Mouse (Mus musculus) embryonic facial prominence, embryonic 11.5 days (tissue): ENCODE measurements around the gene Fez2. TPM values are rescaled to one million over a fixed set of nuclear protein-coding genes. Genes with fewer than 3 reads are reported as not detected.

ENCODE experiments used
- ATAC-seq: fragments of 200-750 bp; cut with Nextera tagmentation; replicated peaks from 2 replicates; pipeline ENCODE4 v1.8.0; 2017; ENCODE audit warnings: low read depth; ENCODE audit not compliant: insufficient number of reproducible peaks, low FRiP score, low TSS enrichment
- DNase-seq: peaks from one replicate; pipeline ENCODE4 v3.0.0-alpha.2; 2015; ENCODE audit warnings: low spot score
- H3K27ac ChIP-seq: fragments of 300-500 bp; sonication (generic); replicated peaks from 2 replicates; pipeline ENCODE4 v1.5.1; 2014; ENCODE audit warnings: mild to moderate bottlenecking, low read depth, low read length, control low read depth
- H3K27me3 ChIP-seq: fragments of 300-500 bp; sonication (generic); 2 replicates; pipeline ENCODE4 v1.6.1; 2014; ENCODE audit warnings: mild to moderate bottlenecking, low read length, moderate library complexity, mixed read lengths; ENCODE audit not compliant: control insufficient read depth, insufficient read depth
- H3K36me3 ChIP-seq: fragments of 300-500 bp; sonication (generic); replicated peaks from 2 replicates; pipeline ENCODE4 v1.6.1; 2014; ENCODE audit warnings: low read depth, mild to moderate bottlenecking, low read length, moderate library complexity, mixed read lengths; ENCODE audit not compliant: control insufficient read depth, insufficient read depth
- H3K4me1 ChIP-seq: fragments of 300-500 bp; sonication (generic); 2 replicates; pipeline ENCODE4 v1.6.1; 2014; ENCODE audit warnings: low read length, mixed read lengths; ENCODE audit not compliant: control insufficient read depth, insufficient read depth
- H3K4me2 ChIP-seq: fragments of 300-500 bp; sonication (generic); 2 replicates; pipeline ENCODE4 v1.6.1; 2014; ENCODE audit warnings: low read depth, mild to moderate bottlenecking, control low read depth, low read length, moderate library complexity
- H3K4me3 ChIP-seq: fragments of 300-500 bp; sonication (generic); 2 replicates; pipeline ENCODE4 v1.5.1; 2014; ENCODE audit warnings: low read depth, low read length, control low read depth
- H3K9ac ChIP-seq: fragments of 300-500 bp; sonication (generic); replicated peaks from 2 replicates; pipeline ENCODE4 v1.6.1; 2014; ENCODE audit warnings: mild to moderate bottlenecking, control low read depth, low read length
- H3K9me3 ChIP-seq: fragments of 300-500 bp; sonication (generic); replicated peaks from 2 replicates; pipeline ENCODE4 v1.6.1; 2016; ENCODE audit warnings: mild to moderate bottlenecking, low read length, inconsistent platforms, mixed read lengths; ENCODE audit not compliant: control insufficient read depth
- WGBS: fragments of 180-500 bp; shearing (Covaris S2); extraction: QIAGEN DNeasy Blood & Tissue Kit; methylation state at CpG from one replicate; pipeline ENCODE4 v1.1.7; 2014; 5-methylcytosine and 5-hydroxymethylcytosine counted together
- polyA plus RNA-seq: library from polyadenylated mRNA; unstranded; fragments of >200 nt; fragmentation: Nextera tagmentation; extraction: Ambion mirVana; gene quantifications from 2 replicates; pipeline ENCODE4 v1.2.1, GENCODE M21; 2014

Gene Fez2
- polyA plus RNA-seq, 1 experiment from 2014 or later, result 46.1 TPM

DNA sequence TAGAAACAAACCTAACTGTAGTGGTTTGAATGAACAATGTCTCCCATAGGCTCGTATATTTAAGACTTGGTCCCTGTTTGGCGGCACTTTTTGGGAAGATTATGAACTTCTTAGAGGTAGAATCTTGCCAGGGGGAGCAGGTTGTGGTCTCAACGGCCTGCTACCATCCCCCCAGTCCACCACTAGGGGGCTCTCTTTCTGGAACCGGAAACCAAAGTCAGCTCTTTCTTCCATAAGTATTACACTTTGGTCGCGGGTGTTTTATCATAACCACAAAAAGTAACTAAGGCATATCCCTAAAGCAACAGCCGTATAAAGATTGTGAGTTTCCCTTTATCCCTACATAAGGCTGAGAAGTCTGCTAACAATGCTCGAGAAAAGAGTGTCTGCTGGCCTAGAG lies 12.4 kb upstream of the Fez2 start:
- Histone ChIP-seq H3K4me1 (no peaks in the 10 kb centered on the region), H3K27me3 (no peaks in the 10 kb centered on the region), H3K4me2 (no peak overlapping the region), H3K9ac (no peak overlapping the region), H3K9me3 (no peaks in the 10 kb centered on the region), H3K36me3 (no peaks in the 10 kb centered on the region), H3K4me3 (no peak overlapping the region), H3K27ac (no peak overlapping the region)
- no peak for DNase-seq
- no peak for ATAC-seq
- 67% methylated on average over 8 of the region's 8 CpGs for WGBS

DNA sequence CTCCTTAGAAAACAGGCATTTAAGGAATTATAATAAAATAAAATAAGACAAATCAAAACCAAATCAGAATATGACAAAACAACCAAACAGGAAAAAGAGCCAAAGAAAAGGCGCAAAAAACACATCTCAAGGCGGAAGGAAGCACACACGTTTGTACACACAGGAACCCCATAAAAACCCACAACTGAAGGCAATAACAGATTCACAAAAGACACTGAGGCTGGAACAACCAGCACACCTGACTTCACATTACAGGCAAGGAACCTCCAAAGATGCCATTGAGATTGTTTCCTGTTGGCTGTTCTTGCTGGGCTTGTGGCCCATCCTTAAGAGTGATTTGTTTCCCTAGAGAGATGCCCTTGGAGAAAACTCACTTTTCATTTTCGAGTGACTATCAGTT lies 11.1 kb upstream of the Fez2 start:
- ATAC-seq (no peak), DNase-seq (no peak)
- Histone ChIP-seq H3K9ac (no peak overlapping the region), H3K27ac (no peak overlapping the region), H3K9me3 (no peaks in the 10 kb centered on the region), H3K4me1 (no peaks in the 10 kb centered on the region), H3K27me3 (no peaks in the 10 kb centered on the region), H3K36me3 (no peaks in the 10 kb centered on the region), H3K4me3 (no peak overlapping the region), H3K4me2 (no peak overlapping the region)
- WGBS, result 88% methylated on average over 4 of the region's 4 CpGs

GRCm38 (mm10) chr17:78425026-78425425 lies 7.1 kb upstream of the Fez2 start:
- H3K4me1 ChIP-seq, result no peaks in the 10 kb centered on the region
- H3K9ac ChIP-seq, result no peak overlapping the region
- no peak overlapping the region for H3K4me2 ChIP-seq
- no peaks in the 10 kb centered on the region for H3K27me3 ChIP-seq
- ATAC-seq (no peak), DNase-seq (no peak)
- WGBS, result 68% methylated on average over 8 of the region's 8 CpGs
- no peaks in the 10 kb centered on the region for H3K36me3 ChIP-seq
- no peaks in the 10 kb centered on the region for H3K9me3 ChIP-seq
- H3K4me3 ChIP-seq, result no peak overlapping the region
- H3K27ac ChIP-seq, result no peak overlapping the region

GRCm38 (mm10) chr17:78419216-78419615 lies 1.3 kb upstream of the Fez2 start:
- H3K4me3 ChIP-seq, result no peak overlapping the region
- no peaks in the 10 kb centered on the region for H3K36me3 ChIP-seq
- H3K9ac ChIP-seq, result no peak overlapping the region
- DNase-seq (no peak), ATAC-seq (no peak)
- no peaks in the 10 kb centered on the region for H3K27me3 ChIP-seq
- WGBS, result 72% methylated on average over 4 of the region's 4 CpGs
- H3K9me3 ChIP-seq, result no peaks in the 10 kb centered on the region
- H3K27ac ChIP-seq, result no peak overlapping the region
- no peaks in the 10 kb centered on the region for H3K4me1 ChIP-seq
- H3K4me2 ChIP-seq, result no peak overlapping the region

DNA sequence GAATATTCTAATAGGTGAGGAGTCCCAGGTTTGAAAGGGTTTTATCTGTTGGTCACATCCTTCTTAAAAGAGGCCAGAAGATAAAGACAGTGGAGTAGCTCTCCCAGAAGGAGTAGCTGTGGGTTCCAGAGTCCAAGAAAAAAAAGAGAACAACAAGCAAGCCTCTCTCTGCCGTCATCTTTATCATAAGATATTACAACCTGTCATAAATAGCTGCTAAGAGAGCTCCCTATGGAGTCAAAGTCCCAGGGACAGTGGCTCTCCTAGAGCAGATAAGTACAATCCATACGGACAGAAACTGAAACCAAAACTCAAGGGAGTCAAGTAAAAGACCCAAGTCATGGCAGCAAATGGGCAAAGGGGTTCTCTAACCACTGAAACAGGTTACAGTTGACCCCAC lies 2.7 kb downstream of the Fez2 start:
- no peaks in the 10 kb centered on the region for H3K36me3 ChIP-seq
- no peaks in the 10 kb centered on the region for H3K9me3 ChIP-seq
- no peak overlapping the region for H3K9ac ChIP-seq
- H3K4me3 ChIP-seq, result no peak overlapping the region
- no peak for DNase-seq
- H3K4me1 ChIP-seq, result no peaks in the 10 kb centered on the region
- H3K27me3 ChIP-seq, result no peaks in the 10 kb centered on the region
- no peak for ATAC-seq
- 91% methylated on average over 2 of the region's 2 CpGs for WGBS
- H3K4me2 ChIP-seq, result no peak overlapping the region
- no peak overlapping the region for H3K27ac ChIP-seq

DNA sequence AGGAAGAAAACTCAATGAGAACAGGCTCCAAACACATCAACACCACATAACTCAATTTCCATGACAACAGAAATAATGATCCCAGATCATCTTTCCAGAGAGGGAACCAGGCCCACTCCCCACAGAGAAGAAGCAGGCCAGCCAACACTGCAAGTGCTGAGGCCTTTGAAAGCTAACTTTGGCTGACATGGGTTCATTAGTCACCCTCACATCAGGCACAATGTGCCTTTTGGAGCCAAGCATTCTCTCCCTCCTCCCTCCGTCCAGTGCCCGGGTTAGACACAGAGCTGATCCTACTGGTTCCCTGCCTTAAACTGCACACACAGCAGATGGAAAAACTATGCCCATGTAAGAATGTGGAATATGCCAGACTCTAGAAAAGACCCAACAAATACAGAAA lies 8.1 kb downstream of the Fez2 start:
- H3K4me1 ChIP-seq, result no peaks in the 10 kb centered on the region
- WGBS, result 63% methylated on average over 2 of the region's 2 CpGs
- no peak overlapping the region for H3K27ac ChIP-seq
- no peaks in the 10 kb centered on the region for H3K9me3 ChIP-seq
- DNase-seq (no peak), ATAC-seq (no peak)
- H3K27me3 ChIP-seq, result no peaks in the 10 kb centered on the region
- no peaks in the 10 kb centered on the region for H3K36me3 ChIP-seq
- H3K4me2 ChIP-seq, result no peak overlapping the region
- H3K9ac ChIP-seq, result no peak overlapping the region
- H3K4me3 ChIP-seq, result no peak overlapping the region

GRCm38 (mm10) chr17:78408386-78408785 lies 9.6 kb downstream of the Fez2 start:
- no peaks in the 10 kb centered on the region for H3K9me3 ChIP-seq
- H3K27ac ChIP-seq, result no peak overlapping the region
- WGBS, result 89% methylated on average over 10 of the region's 10 CpGs
- no peaks in the 10 kb centered on the region for H3K27me3 ChIP-seq
- DNase-seq (no peak), ATAC-seq (no peak)
- no peak overlapping the region for H3K4me3 ChIP-seq
- H3K36me3 ChIP-seq, result no peaks in the 10 kb centered on the region
- H3K9ac ChIP-seq, result no peak overlapping the region
- H3K4me1 ChIP-seq, result no peaks in the 10 kb centered on the region
- no peak overlapping the region for H3K4me2 ChIP-seq

GRCm38 (mm10) chr17:78407581-78407980 lies 10.4 kb downstream of the Fez2 start:
- 55% methylated on average over 4 of the region's 4 CpGs for WGBS
- ATAC-seq, result no peak

More at GRCm38 (mm10) chr17:78407581-78407980, 10.4 kb downstream of the Fez2 start:
- no peaks in the 10 kb centered on the region for H3K4me1 ChIP-seq
- H3K4me2 ChIP-seq, result no peak overlapping the region
- H3K27ac ChIP-seq, result no peak overlapping the region
- H3K36me3 ChIP-seq, result no peaks in the 10 kb centered on the region
- H3K9me3 ChIP-seq, result no peaks in the 10 kb centered on the region
- no peaks in the 10 kb centered on the region for H3K27me3 ChIP-seq
- H3K9ac ChIP-seq, result no peak overlapping the region
- H3K4me3 ChIP-seq, result no peak overlapping the region
- no peak for DNase-seq
